Comparison of ENCODE assay signal across 8 mouse cellular contexts in the genomic region with DNA sequence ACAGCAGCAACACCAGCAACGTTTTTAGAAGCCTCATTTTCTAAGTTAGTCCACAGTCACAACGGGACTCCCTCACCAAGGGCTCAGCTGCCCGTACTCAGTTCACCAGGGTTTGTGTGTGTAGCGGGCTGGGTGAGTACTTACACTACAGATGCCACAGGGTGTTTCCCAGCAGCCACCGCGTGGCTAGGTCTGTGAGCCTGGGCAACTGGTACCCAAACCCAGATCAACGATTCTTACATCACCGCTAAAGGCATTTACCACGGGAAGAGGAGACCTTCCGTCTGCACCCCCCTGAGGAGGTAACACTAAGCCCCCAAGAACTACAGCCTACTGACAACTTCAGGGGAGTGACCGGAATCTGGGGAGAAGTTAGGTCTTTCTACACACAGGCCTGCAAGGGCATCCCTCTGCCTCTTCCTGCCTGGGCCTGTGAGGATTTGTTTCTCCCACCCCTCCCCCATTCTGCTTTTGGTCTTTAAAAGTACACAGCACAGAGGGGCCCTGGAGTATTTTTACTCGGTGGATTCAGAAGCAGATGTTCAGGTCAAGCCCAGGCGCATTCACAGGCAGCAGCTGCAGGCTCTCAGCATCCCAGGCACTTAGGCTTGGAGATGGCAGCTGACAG.
A peak's percentile ranks its signal among the peaks of the same experiment; 100 is the strongest.
DNase-seq lines count a peak whose midpoint lies in the region; ATAC-seq lines count a peak whose summit lies in the region.

No protein-coding gene starts in this region.

- 23% methylated on average over 13 of the region's 13 CpGs for WGBS in intestine, embryonic 16.5 days
- 15% methylated on average over 13 of the region's 13 CpGs for WGBS in lung, embryonic 15.5 days

- H3K36me3 ChIP-seq in intestine, embryonic 16.5 days (ENCODE audit: control insufficient read depth, insufficient read depth, low read length), result no peaks in the 10 kb centered on the region
- H3K36me3 ChIP-seq in lung, embryonic 15.5 days, result no peaks in the 10 kb centered on the region

- H3K4me1 ChIP-seq in intestine, embryonic 16.5 days (ENCODE audit: control insufficient read depth, insufficient read depth, low read length), result peaks cover 48% of the 10 kb centered on the region
- H3K4me1 ChIP-seq in lung, embryonic 15.5 days, result peaks cover 57% of the 10 kb centered on the region

- DNase-seq in spleen, postnatal 36 days (ENCODE audit: low spot score in 2 of 2), result peak; percentile 17 to 21
- DNase-seq in spleen, postnatal 14 days (ENCODE audit: low spot score in 2 of 2), result no peak
- DNase-seq in forelimb bud, embryonic 11.5 days (ENCODE audit: low read depth, low spot score), result peak; percentile 84
- peak; percentile 56 for DNase-seq in retina, embryonic 14.5 days (ENCODE audit: low spot score)

- peak overlapping the region; percentile 18 for H3K4me3 ChIP-seq in intestine, embryonic 16.5 days (ENCODE audit: low read length)
- peak overlapping the region; percentile 9 for H3K4me3 ChIP-seq in lung, embryonic 15.5 days

- H3K9ac ChIP-seq in intestine, embryonic 16.5 days (ENCODE audit: low read depth, low read length), result peak overlapping the region; percentile 43
- no peak overlapping the region for H3K9ac ChIP-seq in lung, embryonic 15.5 days

- ATAC-seq in intestine, embryonic 16.5 days, result peak; percentile 49
- peak; percentile 37 for ATAC-seq in lung, embryonic 15.5 days (ENCODE audit: borderline replicate concordance, extremely low read depth, low FRiP score, low TSS enrichment)
- no peak for ATAC-seq in megakaryocyte-erythroid progenitor cell, adult 5-6 weeks (replicated peaks; ENCODE audit: low FRiP score, low TSS enrichment, poor library complexity, severe bottlenecking)
- no peak; the same call in 1 of the 2 replicates for ATAC-seq in megakaryocyte progenitor cell, adult 5-6 weeks (replicated peaks; ENCODE audit: poor library complexity)

- H3K27ac ChIP-seq in intestine, embryonic 16.5 days (ENCODE audit: low read length), result peak overlapping the region; percentile 94
- H3K27ac ChIP-seq in lung, embryonic 15.5 days, result peak overlapping the region; percentile 96

- H3K4me2 ChIP-seq in intestine, embryonic 16.5 days (ENCODE audit: low read depth, low read length), result peak overlapping the region; percentile 32
- peak overlapping the region; percentile 53 for H3K4me2 ChIP-seq in lung, embryonic 15.5 days

- H3K9me3 ChIP-seq in intestine, embryonic 16.5 days (ENCODE audit: control insufficient read depth, low read length), result no peaks in the 10 kb centered on the region
- H3K9me3 ChIP-seq in lung, embryonic 15.5 days, result no peaks in the 10 kb centered on the region

- H3K27me3 ChIP-seq in intestine, embryonic 16.5 days (replicated peaks; ENCODE audit: control insufficient read depth, insufficient read depth, low read length), result no peaks in the 10 kb centered on the region
- no peaks in the 10 kb centered on the region for H3K27me3 ChIP-seq in lung, embryonic 15.5 days

Comparison
In these comparisons a context has a peak if more than half of its experiments do, and no peak if none do; other contexts are left out.
1. DNase-seq: peak in spleen, postnatal 36 days (2 of 2), forelimb bud, embryonic 11.5 days (single experiment) and retina, embryonic 14.5 days (single experiment); none in spleen, postnatal 14 days (0 of 2).
2. ATAC-seq: peak in intestine, embryonic 16.5 days (single experiment) and lung, embryonic 15.5 days (single experiment); none in megakaryocyte-erythroid progenitor cell, adult 5-6 weeks (single experiment) and megakaryocyte progenitor cell, adult 5-6 weeks (single experiment).